Mouse (Mus musculus) retina, embryonic 14.5 days (tissue): ENCODE measurements around the gene Zfp185.

ENCODE experiments used
- DNase-seq: peaks from one replicate; pipeline ENCODE4 v3.0.0-alpha.2; 2015; ENCODE audit warnings: low spot score

Gene Zfp185

GRCm38 (mm10) chrX:72986841-72987519 is at the start of gene Zfp185:
TSS of gene Zfp185 (plus strand) at chrX:72987339.
- peak; percentile 52 for DNase-seq

- DNase-seq, result no peak
These were observed 33.7 kb upstream of the Zfp185 start for GRCm38 (mm10) chrX:72953464-72953863.

DNA sequence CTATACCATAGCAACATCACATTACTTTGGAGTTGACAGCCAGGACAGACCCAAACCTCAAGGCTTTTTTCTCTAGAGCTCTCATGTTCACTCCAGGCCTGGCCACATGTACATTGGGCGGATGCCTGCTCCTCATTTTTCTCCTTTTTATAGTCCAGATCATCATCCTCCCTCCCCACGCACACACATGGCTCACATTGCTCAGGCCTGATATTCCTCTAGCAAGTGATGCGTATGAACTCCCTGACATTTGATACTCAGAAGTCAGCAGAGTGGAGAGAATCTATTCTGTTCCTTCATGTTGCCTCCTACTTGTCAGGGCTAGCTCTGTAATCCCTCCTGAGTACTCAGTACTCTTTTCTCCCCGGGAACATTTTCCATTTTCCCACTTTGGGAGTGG is 30.7 kb upstream of the Zfp185 start:
- no peak for DNase-seq

GRCm38 (mm10) chrX:72960431-72960830 is 26.7 kb upstream of the Zfp185 start:
- peak; percentile 2 for DNase-seq

- DNase-seq, result no peak
These were observed 25.6 kb upstream of the Zfp185 start for GRCm38 (mm10) chrX:72961511-72961910.

- DNase-seq, result no peak
These were observed 24.4 kb upstream of the Zfp185 start for GRCm38 (mm10) chrX:72962743-72963142.

DNA sequence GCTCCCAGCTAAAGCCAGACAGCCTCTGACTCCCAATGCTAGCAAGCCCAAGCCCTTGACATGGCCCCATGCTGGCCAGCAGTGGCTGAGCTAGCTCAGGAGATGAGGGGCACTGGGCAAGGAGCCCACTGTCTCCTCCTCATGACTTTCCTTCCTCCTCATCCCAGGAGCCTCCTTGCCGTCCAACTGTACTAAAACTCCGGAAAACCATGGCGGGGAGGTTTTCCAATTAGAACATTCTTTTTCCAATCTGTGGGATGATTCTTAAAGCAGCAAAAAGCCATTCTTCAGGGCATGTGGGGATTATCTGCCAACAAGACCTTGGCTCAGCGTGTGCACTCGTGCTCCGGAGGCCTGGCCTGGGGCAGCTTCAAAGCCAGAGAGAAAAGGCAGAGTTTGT is 4.3 kb upstream of the Zfp185 start:
- no peak for DNase-seq

DNA sequence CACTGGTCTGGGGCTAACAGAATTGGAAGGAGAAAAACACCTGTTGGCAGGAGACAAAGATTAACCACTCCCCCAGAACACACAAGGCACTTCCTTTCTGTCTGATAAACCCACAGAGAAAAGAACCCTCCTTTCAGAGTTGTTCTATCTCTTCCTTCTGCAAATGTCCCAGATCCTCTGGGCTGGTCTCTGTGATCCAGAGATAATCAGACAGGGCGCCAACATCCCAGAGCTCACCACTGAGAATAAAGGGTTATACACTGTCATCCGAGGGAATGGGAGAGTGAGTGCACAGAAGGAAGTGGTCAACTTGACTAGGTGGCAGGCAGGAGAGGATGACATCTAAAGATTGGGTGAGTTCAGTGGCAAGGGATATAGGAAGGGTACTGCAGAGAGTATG is 1.5 kb upstream of the Zfp185 start:
- DNase-seq, result no peak

DNA sequence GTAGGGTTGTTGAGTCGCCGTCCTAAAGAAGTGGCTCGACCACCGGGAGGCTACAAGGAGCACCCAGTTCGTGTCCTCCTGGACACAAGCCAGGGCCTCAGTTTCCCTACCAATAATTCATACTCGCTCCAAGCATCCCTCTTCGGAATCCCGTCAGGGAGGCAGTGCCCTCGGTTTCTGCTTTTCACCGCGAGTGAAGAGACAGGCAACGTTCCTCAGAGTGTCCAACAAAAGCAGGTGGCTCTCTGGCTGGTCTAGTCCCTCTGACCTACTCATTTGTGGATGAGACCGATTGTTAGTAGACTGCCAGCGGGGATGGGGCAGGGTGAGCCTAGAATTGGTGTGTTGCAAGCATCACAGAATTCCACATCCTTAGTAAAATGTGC is 374 bp downstream of the Zfp185 start:
- DNase-seq, result no peak

- DNase-seq, result no peak
These were observed 1.3 kb downstream of the Zfp185 start for GRCm38 (mm10) chrX:72988431-72988830.

GRCm38 (mm10) chrX:72990581-72990980 is 3.4 kb downstream of the Zfp185 start:
- DNase-seq, result no peak

DNA sequence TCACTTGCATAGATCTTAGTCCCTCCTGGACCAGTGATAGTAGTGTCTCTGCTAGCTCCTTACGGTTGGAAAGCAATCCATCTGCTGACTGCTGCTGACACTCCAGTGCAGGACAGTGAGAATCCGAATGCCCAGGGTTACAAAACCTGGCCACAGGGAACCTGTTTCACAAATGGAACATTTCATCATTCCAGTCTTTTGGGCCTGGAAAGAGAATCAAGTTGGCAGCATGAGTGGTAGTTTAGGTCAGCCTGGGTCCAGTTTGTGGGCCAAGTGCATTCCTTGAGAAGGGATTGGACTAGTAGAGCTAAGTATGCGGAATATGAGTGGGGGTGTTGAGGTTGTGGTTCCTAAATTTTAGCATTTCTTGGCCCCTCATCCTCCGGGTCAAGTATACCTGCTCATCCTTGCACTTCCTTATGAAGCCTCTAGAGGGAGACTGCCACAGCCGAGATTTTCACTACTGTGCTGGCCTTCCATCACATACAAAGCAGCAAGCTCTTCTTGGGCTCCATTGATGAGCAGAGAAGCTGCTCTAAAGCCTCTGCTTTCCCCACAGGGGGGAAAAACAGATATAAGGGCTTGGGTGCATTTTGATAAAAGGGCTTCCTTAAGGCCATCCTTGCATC is 5.3 kb downstream of the Zfp185 start:
- peak; percentile 25 for DNase-seq

GRCm38 (mm10) chrX:72995542-72995941 is 8.4 kb downstream of the Zfp185 start:
- no peak for DNase-seq

GRCm38 (mm10) chrX:73003110-73003509 is 16.0 kb downstream of the Zfp185 start:
- DNase-seq, result no peak

GRCm38 (mm10) chrX:73005678-73006077 is 18.5 kb downstream of the Zfp185 start:
- no peak for DNase-seq

- peak; percentile 96 for DNase-seq
These were observed 20.7 kb downstream of the Zfp185 start for GRCm38 (mm10) chrX:73007597-73008479.

DNA sequence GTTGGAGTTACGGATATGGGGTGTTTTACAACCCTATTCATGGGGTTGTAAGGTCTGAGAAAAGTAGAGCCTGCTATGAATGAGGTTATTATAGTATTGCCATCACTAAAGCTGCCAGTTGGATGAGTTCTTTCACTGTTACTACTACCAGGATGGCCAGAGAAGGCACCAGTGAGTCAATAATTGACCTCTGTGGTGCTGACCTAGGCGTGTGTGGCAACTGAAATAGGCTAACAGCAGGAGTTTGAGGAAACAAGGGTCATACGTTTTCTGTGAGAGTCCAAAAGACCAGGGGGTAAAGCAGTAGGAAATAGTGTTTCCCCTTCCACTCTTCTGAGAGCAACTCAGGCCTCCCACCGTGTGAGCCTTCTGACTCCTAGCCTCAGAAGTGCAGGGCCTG is 25.7 kb downstream of the Zfp185 start:
- no peak for DNase-seq

DNA sequence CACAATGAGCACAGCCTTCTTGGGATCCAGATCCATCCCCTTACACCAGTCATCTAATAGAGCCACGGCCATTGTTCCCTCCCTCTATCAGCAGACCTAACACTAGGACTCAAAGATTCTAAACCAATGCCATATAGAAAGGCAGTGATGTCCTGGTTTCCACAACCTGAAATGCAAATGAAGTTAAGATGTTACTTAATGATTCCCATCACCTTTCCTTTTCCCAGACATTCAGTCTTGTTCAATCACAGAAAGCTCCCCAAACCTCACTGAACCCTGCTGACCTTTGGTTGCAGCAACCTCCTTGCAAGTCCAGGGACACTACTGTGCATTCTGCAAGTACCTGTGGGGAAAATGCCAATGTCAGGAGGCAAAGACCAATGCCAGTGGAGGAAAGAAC is 49.9 kb downstream of the Zfp185 start, which contains the start of gene Pnma5:
TSS of gene Pnma5 (minus strand) at position 101 of the 400 bp plus-strand sequence.
- DNase-seq, result no peak

DNA sequence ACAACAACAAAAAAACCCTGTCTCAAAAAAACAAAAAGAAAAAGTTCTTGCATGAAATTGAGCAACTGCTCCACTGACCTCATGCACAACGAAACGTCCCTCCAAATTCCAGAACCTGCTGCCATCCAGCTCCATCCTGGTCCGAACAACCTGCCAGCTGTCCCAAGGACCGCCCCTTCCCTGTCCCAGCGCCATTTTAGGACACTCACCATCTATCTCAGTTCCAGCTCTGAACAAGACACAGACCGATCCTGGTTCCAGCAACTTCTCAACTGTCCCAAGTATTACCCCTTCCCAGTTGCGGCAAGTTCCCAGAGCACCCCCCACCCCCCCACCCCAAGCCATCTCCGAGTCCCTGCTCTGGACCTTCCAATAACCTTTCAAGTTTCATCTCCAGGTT is 51.7 kb downstream of the Zfp185 start:
- no peak for DNase-seq

GRCm38 (mm10) chrX:73039666-73040065 is 52.5 kb downstream of the Zfp185 start:
- no peak for DNase-seq

- DNase-seq, result peak; percentile 96
These were observed 66.9 kb downstream of the Zfp185 start for GRCm38 (mm10) chrX:73053860-73054563.

- DNase-seq, result no peak
These were observed 74.4 kb downstream of the Zfp185 start for GRCm38 (mm10) chrX:73061528-73061927.
